Mouse (Mus musculus): ENCODE measurements at regions not wholly inside any gene's neighbourhood (a gene's known extent, or its start where the extent isn't known, plus 50 kb on each side); places are given as distances from the start of the nearest gene placed in this dataset.

DNA sequence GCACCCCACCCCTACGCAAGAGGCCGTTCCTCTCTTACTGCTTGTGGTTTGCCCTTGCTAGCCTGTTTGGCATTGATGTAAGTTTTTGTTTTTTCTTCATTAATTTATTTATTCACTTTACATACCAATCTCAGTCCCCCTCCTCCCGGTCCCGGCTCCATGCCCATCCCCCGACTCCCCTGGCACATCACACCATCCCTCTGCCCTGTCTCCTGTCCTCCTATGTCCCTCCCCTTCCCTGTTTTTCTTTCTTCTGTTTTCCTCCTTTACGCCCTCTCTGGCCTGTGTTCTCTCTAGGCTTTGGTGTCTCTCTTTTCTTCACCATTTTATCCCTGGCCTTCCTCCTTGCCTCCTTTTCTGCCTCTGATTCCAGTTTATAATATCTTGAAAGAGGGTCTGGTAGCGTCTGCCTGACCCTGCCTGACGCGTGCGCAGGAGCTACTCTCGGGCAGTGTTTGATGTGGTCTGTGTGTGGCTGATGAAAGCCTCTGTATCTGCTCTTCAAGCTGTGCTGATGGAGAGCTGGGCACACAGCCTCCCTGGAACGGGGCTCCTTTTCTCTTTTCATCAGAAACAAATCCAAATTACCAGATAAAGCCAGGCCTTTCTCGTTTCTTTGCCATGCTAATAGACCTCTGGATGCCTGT lies 172.0 kb upstream of the Camk1g start:
- TF ChIP-seq POLR2A (IDR thresholded peaks at IDR 0.05; ENCODE audit: borderline replicate concordance, control insufficient read depth, low read depth, low read length) (no peak), CTCF (IDR thresholded peaks at IDR 0.05; ENCODE audit: control insufficient read depth, insufficient read depth, low read length) (no peak)
